Mouse (Mus musculus) cortical plate, adult 2 months (tissue): ENCODE results near the gene Pnp. TPM values are rescaled to one million over a fixed set of nuclear protein-coding genes. Genes with fewer than 3 reads are reported as not detected.
"Not testable (repeated sequence)": the region's sequence is repeated elsewhere in the genome, so short reads cannot be mapped to it uniquely, and the experiment has no call there.

ENCODE experiments used
- H3K27ac ChIP-seq: fragments of 200-500 bp; 2 replicates; pipeline ENCODE4 v1.5.1; 2012; ENCODE audit warnings: low read length, control low read depth, inconsistent platforms; ENCODE audit not compliant: insufficient read depth
- H3K4me1 ChIP-seq: fragments of 200-500 bp; 2 replicates; pipeline ENCODE4 v1.6.1; 2011; ENCODE audit warnings: low read length; ENCODE audit not compliant: control insufficient read depth, insufficient read depth
- H3K4me3 ChIP-seq: fragments of 200-500 bp; 2 replicates; pipeline ENCODE4 v1.5.1; 2011; ENCODE audit warnings: mild to moderate bottlenecking, low read length, control low read depth; ENCODE audit not compliant: insufficient read depth
- CTCF ChIP-seq: fragments of 200-500 bp; IDR thresholded peaks from 2 replicates; pipeline ENCODE4 v1.5.1; 2011; ENCODE audit warnings: mild to moderate bottlenecking, control low read depth, low read length; ENCODE audit not compliant: insufficient read depth; ENCODE audit errors: extremely low read depth
- POLR2A ChIP-seq: fragments of 200-500 bp; IDR thresholded peaks from 2 replicates; pipeline ENCODE4 v1.6.1; 2011; ENCODE audit warnings: mild to moderate bottlenecking, low read length, control low read depth; ENCODE audit not compliant: insufficient read depth; ENCODE audit errors: extremely low read depth
- polyA plus RNA-seq: library from polyadenylated mRNA; depleted of rRNA; stranded (reverse); fragments of >200 nt; gene quantifications from 2 replicates; pipeline ENCODE4 v1.2.3, GENCODE M21; 2012

Pnp gene
- polyA plus RNA-seq, 1 experiment, result 31.3 TPM

DNA sequence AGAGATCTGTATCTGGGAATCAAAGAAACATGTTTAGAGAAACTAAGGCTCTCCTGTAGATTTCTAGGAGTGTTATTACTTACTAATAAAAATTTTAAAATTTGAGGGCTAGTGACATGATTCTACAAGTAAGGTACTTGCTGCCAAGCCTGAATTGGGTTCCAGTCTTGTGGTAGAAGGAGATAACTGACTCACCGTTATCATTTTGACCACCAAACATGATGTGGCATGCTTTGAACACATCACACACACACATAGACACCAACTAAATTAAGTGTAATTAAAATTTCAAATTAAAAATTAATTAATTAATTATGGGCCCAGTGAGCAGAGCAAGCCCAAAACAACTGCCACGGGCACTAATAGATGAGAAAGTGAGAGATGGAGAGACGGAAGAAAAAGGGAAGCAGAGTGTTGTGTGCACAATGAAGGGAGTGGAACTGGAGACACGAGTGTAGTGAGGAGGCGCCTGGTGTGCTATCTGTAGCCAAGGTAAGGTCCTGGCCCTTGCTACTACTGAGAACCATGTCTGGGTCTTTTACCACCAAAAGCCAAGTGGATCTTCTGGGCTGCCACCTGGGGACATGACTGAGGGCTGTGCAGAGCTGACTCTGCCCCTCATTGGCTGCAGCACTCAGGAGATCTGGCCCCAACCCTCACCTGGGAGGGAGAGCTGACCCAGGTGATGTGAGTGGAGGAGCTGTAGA lies 27.6 kb downstream of the Pnp start:
- H3K4me1 ChIP-seq, H3K27ac ChIP-seq, H3K4me3 ChIP-seq: not testable (repeated sequence)

DNA sequence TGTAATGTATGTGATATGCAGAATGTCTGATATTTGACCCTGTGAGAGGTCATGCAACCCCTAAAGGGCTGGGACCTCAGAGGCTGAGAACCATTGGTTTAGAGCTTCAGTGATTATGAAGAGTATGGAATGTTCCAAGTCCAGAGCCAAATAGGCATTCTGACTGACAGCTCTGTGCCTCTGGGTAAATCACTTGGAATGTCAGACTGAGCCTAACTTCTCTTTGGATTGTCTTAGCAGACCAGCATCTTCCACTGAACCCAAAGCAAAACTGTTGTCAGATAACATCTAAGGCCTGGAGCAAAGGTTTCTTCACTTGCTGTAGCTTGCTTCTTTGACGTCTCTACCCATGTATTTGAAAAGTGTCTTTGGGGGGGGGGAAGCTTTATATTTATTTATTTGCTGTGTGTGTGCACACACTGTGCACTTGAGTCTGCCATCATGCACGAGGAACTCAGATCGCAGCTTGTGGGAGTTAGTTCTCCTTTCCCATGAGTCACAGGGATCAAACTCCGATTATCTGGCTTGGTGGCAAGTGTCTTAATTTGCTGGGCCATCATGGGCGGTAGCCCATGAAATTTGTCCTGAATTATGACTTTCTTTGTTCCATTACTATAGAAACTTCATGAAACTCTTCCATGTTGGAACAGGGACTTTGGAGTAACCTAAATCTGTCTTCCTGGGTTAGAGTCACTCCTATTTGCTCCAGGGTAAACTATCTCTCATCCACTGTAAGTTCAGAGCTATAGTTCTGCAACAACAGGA lies 37.5 kb downstream of the Pnp start:
- Histone ChIP-seq H3K4me3 (no peak overlapping the region), H3K27ac (no peak overlapping the region), H3K4me1 (peaks cover 2% of the 10 kb centered on the region; the same call in 1 of the 2 replicates)
- no peak for TF ChIP-seq POLR2A
- no peak for TF ChIP-seq CTCF

DNA sequence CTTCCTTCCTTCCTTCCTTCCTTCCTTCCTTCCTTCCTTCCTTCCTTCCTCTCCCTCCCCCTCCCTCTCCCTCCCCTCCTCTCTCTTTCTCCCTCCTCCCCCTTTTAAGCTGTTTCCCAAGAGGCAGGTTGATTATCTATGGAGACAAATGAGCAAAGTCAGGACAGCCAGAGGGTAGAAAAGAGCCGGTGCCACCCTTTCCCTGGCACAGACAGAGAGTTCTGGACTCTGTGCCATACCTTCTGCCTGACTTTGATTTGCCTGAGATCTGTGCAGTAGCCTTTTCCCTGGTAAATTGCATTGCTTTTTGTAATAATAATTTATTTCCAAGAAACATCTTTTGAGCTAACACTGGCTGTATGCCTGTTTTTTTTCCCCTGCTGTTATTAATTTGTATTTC lies 38.2 kb downstream of the Pnp start:
- no peak overlapping the region for H3K4me3 ChIP-seq
- no peak for TF ChIP-seq POLR2A
- TF ChIP-seq CTCF, result no peak
- H3K27ac ChIP-seq, result no peak overlapping the region
- peaks cover 2% of the 10 kb centered on the region; the same call in 1 of the 2 replicates for H3K4me1 ChIP-seq

DNA sequence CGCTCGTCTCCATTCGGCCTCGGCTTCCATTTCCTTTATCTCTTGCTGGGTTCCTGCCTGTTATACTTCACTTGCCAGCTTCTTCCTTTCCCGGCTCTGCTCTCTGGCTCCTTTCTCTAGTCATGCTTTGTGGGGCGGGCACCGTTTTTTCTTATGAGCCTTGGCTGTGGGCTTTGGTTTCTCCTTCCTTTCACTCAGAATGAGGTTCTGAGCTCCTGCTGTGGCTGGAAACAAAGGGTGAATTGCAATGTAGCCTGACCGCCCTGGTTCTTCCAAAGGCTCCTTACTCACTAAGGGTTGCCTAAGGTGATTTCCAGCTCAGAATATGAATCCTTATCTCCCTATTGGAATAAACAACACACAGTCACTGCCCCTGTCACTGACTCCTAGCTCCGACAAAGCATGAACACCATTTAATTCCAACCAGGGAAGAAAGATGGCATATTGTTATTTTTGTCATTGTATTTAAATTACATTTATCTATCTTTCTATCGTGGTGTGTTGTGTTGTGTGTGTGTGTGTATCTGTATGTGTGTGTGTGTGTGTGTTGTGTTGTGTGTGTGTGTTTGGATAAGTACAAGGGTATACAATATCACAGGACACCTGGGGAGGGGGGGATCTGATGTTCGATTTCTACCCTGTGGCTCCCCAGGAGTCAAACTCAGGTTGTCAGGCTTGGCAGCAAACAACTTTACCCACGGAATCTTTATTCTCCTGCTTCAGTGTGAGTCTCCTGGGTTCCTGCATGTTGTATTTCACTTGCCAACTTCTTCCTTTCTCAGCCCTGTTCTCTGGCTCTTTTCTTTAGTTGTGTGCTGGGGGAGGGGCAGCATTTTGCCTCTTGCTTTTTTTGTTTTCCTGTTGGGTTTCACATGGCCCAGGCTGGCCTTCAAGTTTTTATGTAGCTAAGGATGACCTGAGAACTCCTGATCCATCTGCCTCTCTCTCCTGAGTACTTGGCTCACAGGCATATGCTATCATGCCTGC lies 39.0 kb downstream of the Pnp start:
- no peak for TF ChIP-seq CTCF
- TF ChIP-seq POLR2A, result no peak
- Histone ChIP-seq H3K4me1 (peaks cover 2% of the 10 kb centered on the region; the same call in 1 of the 2 replicates), H3K4me3 (no peak overlapping the region), H3K27ac (peak overlapping the region; percentile 78)

DNA sequence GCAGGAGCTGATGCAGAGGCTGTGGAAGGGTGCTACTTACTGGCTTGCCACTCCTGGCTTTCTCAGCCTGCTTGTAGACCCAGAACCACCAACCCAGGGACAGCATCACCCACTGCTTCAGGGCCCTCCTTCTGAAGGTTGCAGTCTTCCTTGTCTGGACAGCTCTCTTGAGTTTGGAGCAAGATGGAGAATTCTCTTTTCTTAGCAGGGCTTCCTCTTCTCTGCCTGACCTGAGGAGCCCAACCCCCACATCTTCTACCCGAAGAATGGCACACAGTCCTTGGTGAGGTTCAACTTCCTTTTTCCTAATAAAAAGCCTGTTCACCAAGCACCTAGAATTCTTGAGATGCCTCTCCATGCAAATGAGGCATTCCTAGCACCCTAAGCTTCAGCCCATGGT lies 39.9 kb downstream of the Pnp start:
- peak overlapping the region; percentile 78 for H3K27ac ChIP-seq

DNA sequence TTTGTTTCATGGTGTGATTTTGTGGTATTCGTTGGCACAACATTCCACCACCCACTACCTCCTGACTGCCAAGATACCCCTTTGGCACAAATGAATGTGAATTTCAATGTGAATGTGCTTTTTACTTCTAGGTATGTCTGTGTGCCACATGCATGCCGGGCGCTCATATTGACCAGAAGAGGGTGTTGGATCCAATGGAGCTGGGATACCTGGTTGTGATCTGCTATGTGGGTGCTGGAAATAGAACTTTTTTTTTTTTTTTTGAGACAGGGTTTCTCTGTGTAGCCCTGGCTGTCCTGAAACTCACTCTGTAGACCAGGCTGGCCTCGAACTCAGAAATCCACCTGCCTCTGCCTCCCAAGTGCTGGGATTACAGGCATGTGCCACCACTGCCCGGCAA lies 42.2 kb downstream of the Pnp start:
- H3K4me1 ChIP-seq, H3K4me3 ChIP-seq, H3K27ac ChIP-seq: not testable (repeated sequence)

More for the DNA sequence above, 39.9 kb downstream of the Pnp start:
- no peak for TF ChIP-seq CTCF
- no peak for TF ChIP-seq POLR2A
- peaks cover 2% of the 10 kb centered on the region; the same call in 1 of the 2 replicates for H3K4me1 ChIP-seq
- no peak overlapping the region for H3K4me3 ChIP-seq

DNA sequence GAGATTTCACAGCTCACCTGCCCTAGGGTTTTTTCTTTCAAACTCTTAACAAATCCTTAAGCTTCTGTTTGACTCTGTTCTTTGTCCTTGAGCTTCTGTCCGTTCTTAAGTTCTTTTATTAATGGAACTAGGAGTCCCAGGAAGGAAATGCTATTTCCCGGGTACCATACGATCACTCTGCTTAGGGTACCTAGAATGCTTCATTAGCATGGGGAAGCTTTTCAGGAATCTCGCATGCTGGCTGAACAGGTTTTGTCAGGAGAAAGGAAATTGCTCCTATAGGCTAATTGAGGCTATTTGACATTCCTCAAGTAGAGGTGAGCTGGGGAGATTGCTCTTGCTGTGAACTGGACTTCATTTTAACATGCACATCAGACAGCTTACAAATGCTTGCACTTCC lies 42.8 kb downstream of the Pnp start:
- H3K4me1 ChIP-seq, result peaks cover 2% of the 10 kb centered on the region; the same call in 1 of the 2 replicates
- H3K4me3 ChIP-seq, result no peak overlapping the region
- TF ChIP-seq POLR2A (no peak), CTCF (no peak)
- H3K27ac ChIP-seq, result no peak overlapping the region

DNA sequence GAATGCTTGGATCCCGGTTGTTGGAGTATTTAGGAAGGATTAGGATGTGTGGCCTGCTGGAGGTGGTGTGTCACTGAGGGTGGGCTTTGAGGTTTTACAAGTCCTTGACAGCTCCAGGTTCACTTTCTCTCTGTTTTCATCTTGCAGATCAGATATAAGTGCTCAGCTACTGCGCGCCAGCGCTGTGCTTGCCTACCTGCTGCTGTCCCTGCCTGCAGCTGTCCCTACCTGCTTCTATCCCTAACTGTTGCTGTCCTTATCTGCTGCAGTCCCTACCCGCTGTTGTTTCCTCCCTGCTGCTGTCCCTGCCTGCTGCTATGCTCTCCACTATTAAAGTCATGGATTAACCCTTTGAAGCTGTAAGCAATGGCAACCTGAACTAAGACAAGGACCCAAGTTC lies 44.1 kb downstream of the Pnp start:
- H3K4me3 ChIP-seq, result no peak overlapping the region
- TF ChIP-seq CTCF, result no peak
- TF ChIP-seq POLR2A, result no peak
- H3K4me1 ChIP-seq, result peaks cover 2% of the 10 kb centered on the region; the same call in 1 of the 2 replicates
- no peak overlapping the region for H3K27ac ChIP-seq

DNA sequence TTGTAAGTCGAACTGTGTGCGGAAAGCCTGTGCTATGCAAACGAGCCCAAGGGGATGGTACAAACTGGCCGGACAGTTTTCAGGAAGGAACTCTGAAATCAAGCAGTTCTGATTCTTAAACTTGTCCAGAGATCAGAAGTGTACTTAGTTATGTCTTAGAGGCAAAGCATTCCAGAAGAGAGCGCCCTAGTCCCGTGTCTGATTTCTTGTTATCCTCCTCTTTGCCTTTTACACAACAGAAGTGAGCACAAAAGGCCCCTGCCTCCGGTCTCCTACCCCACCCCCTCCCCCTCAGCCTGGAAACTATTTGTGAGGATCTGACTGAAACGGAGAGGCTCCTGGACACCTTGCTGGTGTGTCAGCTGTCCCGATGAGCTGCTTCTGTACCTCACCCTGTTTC lies 45.8 kb downstream of the Pnp start:
- H3K4me3 ChIP-seq, result no peak overlapping the region
- TF ChIP-seq CTCF, result 0 out of 2 replicates have a peak, but pooled peaks have one; percentile 6
- no peak for TF ChIP-seq POLR2A
- H3K4me1 ChIP-seq, result no peaks in the 10 kb centered on the region
- H3K27ac ChIP-seq, result no peak overlapping the region

DNA sequence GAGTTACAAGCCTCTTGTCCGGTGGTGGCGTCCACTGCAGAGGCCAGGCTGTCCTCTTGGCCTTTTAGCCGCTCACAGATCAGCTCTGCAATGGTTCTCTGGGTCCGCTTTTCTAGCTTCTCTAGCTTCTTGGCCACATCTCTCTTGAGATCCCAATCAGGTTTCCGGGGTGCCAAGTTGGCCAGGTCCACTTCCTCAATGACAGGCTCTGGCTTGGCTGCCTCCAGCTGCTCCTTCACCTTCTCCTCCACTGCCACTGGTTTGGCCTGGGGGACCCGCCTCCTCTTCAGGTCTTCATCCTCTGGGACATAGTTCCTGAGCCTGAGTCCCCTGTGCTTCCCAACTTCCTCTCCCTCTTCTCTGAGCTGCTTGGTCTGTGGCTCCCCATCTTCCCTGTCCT lies 47.6 kb downstream of the Pnp start:
- not testable (repeated sequence) for H3K27ac ChIP-seq, H3K4me3 ChIP-seq, H3K4me1 ChIP-seq
